Mouse (Mus musculus) C2C12 (cell line): Measurements from ENCODE around the gene Cadps2.

Source experiments
- CTCF ChIP-seq: IDR thresholded peaks from one replicate; pipeline ENCODE4 v1.5.1; 2011; ENCODE audit not compliant: control insufficient read depth, insufficient read depth, insufficient read length
- FOSL1 ChIP-seq: IDR thresholded peaks from one replicate; pipeline ENCODE4 v1.8.0; 2011; ENCODE audit warnings: mild to moderate bottlenecking, low read length; ENCODE audit not compliant: poor library complexity, insufficient read depth, severe bottlenecking

DNA sequence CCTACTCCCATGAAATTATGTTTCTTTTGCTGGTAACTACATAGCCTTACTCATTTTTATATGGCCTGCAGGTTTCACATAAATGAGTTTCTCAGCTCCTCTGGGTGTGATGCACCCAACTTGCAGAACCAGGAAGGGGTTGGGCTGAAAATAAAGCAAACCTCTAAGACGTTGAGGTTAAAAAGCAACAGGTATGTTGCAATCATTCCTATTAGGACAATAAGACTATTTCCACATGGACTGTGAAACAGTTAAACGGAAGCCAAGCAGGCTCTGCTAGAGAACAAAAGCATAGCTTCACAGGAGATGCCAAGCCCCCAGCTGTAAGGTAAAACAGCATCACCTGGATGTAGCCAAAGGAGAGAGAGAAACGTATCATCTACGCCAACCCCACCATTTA lies 115.5 kb downstream of the Cadps2 start:
- TF ChIP-seq CTCF (no peak), FOSL1 (no peak)
